Mouse (Mus musculus): Measurements from ENCODE around the gene Ntrk3. TPM values are rescaled to one million over a fixed set of nuclear protein-coding genes. Genes with fewer than 3 reads are reported as not detected.

Gene Ntrk3
- polyA plus RNA-seq, 1 experiment = 104 TPM

- H3K4me1 ChIP-seq (ENCODE audit: control insufficient read depth, insufficient read depth, insufficient read length, low read length) = 0 out of 2 replicates have a peak, but pooled peaks cover 2% of the 10 kb centered on the region
- H3K4me3 ChIP-seq (ENCODE audit: insufficient read depth, low read depth, low read length) = no peak overlapping the region
- no peak overlapping the region for H3K27ac ChIP-seq (replicated peaks; ENCODE audit: low read depth, low read length)
Measured at GRCm38 (mm10) chr7:78400219-78400618, 337.6 kb downstream of the Ntrk3 start.

GRCm38 (mm10) chr7:78398377-78398776, 339.4 kb downstream of the Ntrk3 start:
- H3K4me1 ChIP-seq (ENCODE audit: control insufficient read depth, insufficient read depth, insufficient read length, low read length) = 0 out of 2 replicates have a peak, but pooled peaks cover 2% of the 10 kb centered on the region
- H3K4me3 ChIP-seq (ENCODE audit: insufficient read depth, low read depth, low read length) = no peak overlapping the region
- H3K27ac ChIP-seq (replicated peaks; ENCODE audit: low read depth, low read length) = no peak overlapping the region

GRCm38 (mm10) chr7:78397215-78397614, 340.6 kb downstream of the Ntrk3 start:
- no peak overlapping the region for H3K27ac ChIP-seq (replicated peaks; ENCODE audit: low read depth, low read length)
- no peak overlapping the region for H3K4me3 ChIP-seq (ENCODE audit: insufficient read depth, low read depth, low read length)
- H3K4me1 ChIP-seq (ENCODE audit: control insufficient read depth, insufficient read depth, insufficient read length, low read length) = no peaks in the 10 kb centered on the region

GRCm38 (mm10) chr7:78390019-78390418, 347.8 kb downstream of the Ntrk3 start:
- Histone ChIP-seq H3K4me1 (ENCODE audit: control insufficient read depth, insufficient read depth, insufficient read length, low read length) (no peaks in the 10 kb centered on the region), H3K4me3 (ENCODE audit: insufficient read depth, low read depth, low read length) (no peak overlapping the region), H3K27ac (replicated peaks; ENCODE audit: low read depth, low read length) (no peak overlapping the region)

- H3K4me3 ChIP-seq (ENCODE audit: insufficient read depth, low read depth, low read length) = no peak overlapping the region
Measured at GRCm38 (mm10) chr7:78388101-78388500, 349.7 kb downstream of the Ntrk3 start.

GRCm38 (mm10) chr7:78385971-78386370, 351.8 kb downstream of the Ntrk3 start:
- H3K27ac ChIP-seq (replicated peaks; ENCODE audit: low read depth, low read length) = no peak overlapping the region
- no peak overlapping the region for H3K4me3 ChIP-seq (ENCODE audit: insufficient read depth, low read depth, low read length)
- H3K4me1 ChIP-seq (ENCODE audit: control insufficient read depth, insufficient read depth, insufficient read length, low read length) = no peaks in the 10 kb centered on the region

More at GRCm38 (mm10) chr7:78388101-78388500, 349.7 kb downstream of the Ntrk3 start:
- Histone ChIP-seq H3K27ac (replicated peaks; ENCODE audit: low read depth, low read length) (no peak overlapping the region), H3K4me1 (ENCODE audit: control insufficient read depth, insufficient read depth, insufficient read length, low read length) (no peaks in the 10 kb centered on the region)

- no peak overlapping the region for H3K27ac ChIP-seq (replicated peaks; ENCODE audit: low read depth, low read length)
- H3K4me3 ChIP-seq (ENCODE audit: insufficient read depth, low read depth, low read length) = no peak overlapping the region
- no peaks in the 10 kb centered on the region for H3K4me1 ChIP-seq (ENCODE audit: control insufficient read depth, insufficient read depth, insufficient read length, low read length)
Measured at GRCm38 (mm10) chr7:78384111-78384510, 353.7 kb downstream of the Ntrk3 start.

- no peaks in the 10 kb centered on the region for H3K4me1 ChIP-seq (ENCODE audit: control insufficient read depth, insufficient read depth, insufficient read length, low read length)
Measured at GRCm38 (mm10) chr7:78382126-78382525, 355.7 kb downstream of the Ntrk3 start.

GRCm38 (mm10) chr7:78379784-78380183, 358.0 kb downstream of the Ntrk3 start:
- Histone ChIP-seq H3K4me1 (ENCODE audit: control insufficient read depth, insufficient read depth, insufficient read length, low read length) (no peaks in the 10 kb centered on the region; the same call in 1 of the 2 replicates), H3K27ac (replicated peaks; ENCODE audit: low read depth, low read length) (no peak overlapping the region), H3K4me3 (ENCODE audit: insufficient read depth, low read depth, low read length) (no peak overlapping the region)

More at GRCm38 (mm10) chr7:78382126-78382525, 355.7 kb downstream of the Ntrk3 start:
- H3K4me3 ChIP-seq (ENCODE audit: insufficient read depth, low read depth, low read length) = no peak overlapping the region
- H3K27ac ChIP-seq (replicated peaks; ENCODE audit: low read depth, low read length) = no peak overlapping the region

- no peak overlapping the region for H3K4me3 ChIP-seq (ENCODE audit: insufficient read depth, low read depth, low read length)
- H3K4me1 ChIP-seq (ENCODE audit: control insufficient read depth, insufficient read depth, insufficient read length, low read length) = no peaks in the 10 kb centered on the region; the same call in 1 of the 2 replicates
- H3K27ac ChIP-seq (replicated peaks; ENCODE audit: low read depth, low read length) = no peak overlapping the region
Measured at GRCm38 (mm10) chr7:78378306-78378705, 359.5 kb downstream of the Ntrk3 start.

- Histone ChIP-seq H3K4me1 (ENCODE audit: control insufficient read depth, insufficient read depth, insufficient read length, low read length) (no peaks in the 10 kb centered on the region; the same call in 1 of the 2 replicates), H3K27ac (replicated peaks; ENCODE audit: low read depth, low read length) (peak overlapping the region; percentile 8; the same call in 1 of the 2 replicates), H3K4me3 (ENCODE audit: insufficient read depth, low read depth, low read length) (no peak overlapping the region)
Measured at GRCm38 (mm10) chr7:78376875-78377274, 360.9 kb downstream of the Ntrk3 start.

- Histone ChIP-seq H3K4me1 (ENCODE audit: control insufficient read depth, insufficient read depth, insufficient read length, low read length) (peaks cover 5% of the 10 kb centered on the region; the same call in 1 of the 2 replicates), H3K27ac (replicated peaks; ENCODE audit: low read depth, low read length) (no peak overlapping the region), H3K4me3 (ENCODE audit: insufficient read depth, low read depth, low read length) (no peak overlapping the region)
Measured at GRCm38 (mm10) chr7:78361341-78362309, 376.2 kb downstream of the Ntrk3 start.

- no peaks in the 10 kb centered on the region for H3K4me1 ChIP-seq (ENCODE audit: control insufficient read depth, insufficient read depth, insufficient read length, low read length)
- H3K27ac ChIP-seq (replicated peaks; ENCODE audit: low read depth, low read length) = no peak overlapping the region
- H3K4me3 ChIP-seq (ENCODE audit: insufficient read depth, low read depth, low read length) = no peak overlapping the region
Measured at GRCm38 (mm10) chr7:78347464-78347863, 390.3 kb downstream of the Ntrk3 start.

- no peak overlapping the region for H3K4me3 ChIP-seq (ENCODE audit: insufficient read depth, low read depth, low read length)
- H3K27ac ChIP-seq (replicated peaks; ENCODE audit: low read depth, low read length) = no peak overlapping the region
- H3K4me1 ChIP-seq (ENCODE audit: control insufficient read depth, insufficient read depth, insufficient read length, low read length) = no peaks in the 10 kb centered on the region
Measured at GRCm38 (mm10) chr7:78333422-78333821, 404.4 kb downstream of the Ntrk3 start.

GRCm38 (mm10) chr7:78328301-78328700, 409.5 kb downstream of the Ntrk3 start:
- Histone ChIP-seq H3K4me1 (ENCODE audit: control insufficient read depth, insufficient read depth, insufficient read length, low read length) (no peaks in the 10 kb centered on the region), H3K4me3 (ENCODE audit: insufficient read depth, low read depth, low read length) (no peak overlapping the region), H3K27ac (replicated peaks; ENCODE audit: low read depth, low read length) (no peak overlapping the region)

- Histone ChIP-seq H3K4me3 (ENCODE audit: insufficient read depth, low read depth, low read length) (no peak overlapping the region), H3K4me1 (ENCODE audit: control insufficient read depth, insufficient read depth, insufficient read length, low read length) (no peaks in the 10 kb centered on the region), H3K27ac (replicated peaks; ENCODE audit: low read depth, low read length) (no peak overlapping the region)
Measured at GRCm38 (mm10) chr7:78326185-78326584, 411.6 kb downstream of the Ntrk3 start.

Data from brown adipose tissue, adult 24 weeks (tissue).